Mouse (Mus musculus) gastrocnemius, postnatal 14 days (tissue): ENCODE results near the gene Kif26b. TPM values are rescaled to one million over a fixed set of nuclear protein-coding genes. Genes with fewer than 3 reads are reported as not detected.

Experiments used
- DNase-seq: peaks from one replicate; pipeline ENCODE4 v3.0.0; 2021; ENCODE audit warnings: mixed read lengths
- intact Hi-C: fragments of 180-260 bp; cut with DNase I; formaldehyde crosslinking; loops from one replicate; pipeline ENCODE4 v1.15.1; 2025; ENCODE audit warnings: low total_unique reads
- total RNA-seq, 2 experiments: library from RNA; stranded (reverse); gene quantifications; 2 replicates each; pipeline ENCODE4 v1.2.3; 2021

Kif26b gene
- total RNA-seq, 2 experiments from 2014 or later, result 1.1 to 1.2 TPM

GRCm38 (mm10) chr1:178855974-178856373 lies 327.0 kb downstream of the Kif26b start:
- intact Hi-C loops, result no loop called here
- no peak for DNase-seq

- intact Hi-C loops, result no loop called here
- DNase-seq, result no peak
Measured at GRCm38 (mm10) chr1:178860671-178861391, 331.9 kb downstream of the Kif26b start.

DNA sequence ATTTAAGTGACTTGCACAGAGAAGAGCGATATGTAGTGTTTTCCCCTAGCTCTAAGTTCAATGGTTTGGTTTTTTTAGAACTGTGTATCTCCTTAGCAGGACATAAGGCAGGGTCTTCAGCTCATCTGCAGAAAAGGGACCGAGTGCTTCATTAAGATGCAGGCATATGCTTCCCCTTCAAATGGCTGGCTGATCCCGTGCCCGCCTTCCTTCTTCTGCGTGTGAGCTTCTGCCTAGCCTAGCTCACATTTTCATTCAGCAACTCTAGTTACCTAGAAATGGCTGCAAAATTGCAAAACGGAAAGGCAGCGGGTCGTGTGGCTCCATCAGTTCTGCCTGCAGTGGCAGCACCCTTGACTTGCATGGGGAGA lies 332.5 kb downstream of the Kif26b start:
- intact Hi-C loops, result no loop called here
- DNase-seq, result no peak

- intact Hi-C loops, result no loop called here
- no peak for DNase-seq
Measured at GRCm38 (mm10) chr1:178863756-178864155, 334.8 kb downstream of the Kif26b start.

GRCm38 (mm10) chr1:178864297-178864696 lies 335.4 kb downstream of the Kif26b start:
- DNase-seq, result no peak
- intact Hi-C loops, result no loop called here

DNA sequence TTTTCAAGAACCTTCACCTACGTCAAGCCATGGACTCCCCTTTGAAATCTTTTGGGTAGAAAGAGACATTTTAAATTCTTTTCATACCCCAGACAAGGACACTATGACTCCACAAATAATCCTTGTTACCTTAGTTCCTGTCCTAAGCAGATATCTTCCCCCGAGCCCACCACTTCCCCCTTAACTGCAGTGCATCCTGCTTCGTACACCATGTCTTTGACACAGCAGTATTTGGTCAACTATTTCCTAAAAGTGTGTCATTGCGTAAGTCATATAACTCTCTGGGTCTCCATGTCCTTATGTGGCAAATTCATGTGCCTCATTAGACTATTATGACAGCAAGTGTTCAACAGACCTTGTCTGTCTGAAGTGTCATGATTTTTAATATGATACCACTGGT lies 337.8 kb downstream of the Kif26b start:
- DNase-seq, result no peak
- intact Hi-C loops, result no loop called here

GRCm38 (mm10) chr1:178871055-178871454 lies 342.1 kb downstream of the Kif26b start:
- DNase-seq, result no peak
- intact Hi-C loops, result no loop called here

DNA sequence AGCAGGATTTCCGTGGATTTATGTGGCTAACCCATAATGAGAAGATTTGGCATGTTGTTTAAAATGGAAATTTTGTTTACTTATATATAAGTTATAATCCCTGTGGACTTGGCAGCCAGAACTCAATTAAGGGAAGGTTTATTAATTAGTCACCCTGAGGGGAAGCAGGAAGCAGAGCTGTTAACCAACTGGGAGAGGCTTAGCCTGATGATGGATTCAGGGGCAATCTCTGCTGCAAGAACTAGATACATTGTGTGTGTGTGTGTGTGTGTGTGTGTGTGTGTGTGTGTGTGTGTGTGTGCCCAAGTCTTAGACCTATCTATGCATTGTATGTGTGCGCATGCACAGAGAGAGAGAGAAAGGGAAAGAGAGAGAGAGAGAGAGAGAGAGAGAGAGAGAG lies 348.0 kb downstream of the Kif26b start:
- no peak for DNase-seq
- intact Hi-C loops, result no loop called here

DNA sequence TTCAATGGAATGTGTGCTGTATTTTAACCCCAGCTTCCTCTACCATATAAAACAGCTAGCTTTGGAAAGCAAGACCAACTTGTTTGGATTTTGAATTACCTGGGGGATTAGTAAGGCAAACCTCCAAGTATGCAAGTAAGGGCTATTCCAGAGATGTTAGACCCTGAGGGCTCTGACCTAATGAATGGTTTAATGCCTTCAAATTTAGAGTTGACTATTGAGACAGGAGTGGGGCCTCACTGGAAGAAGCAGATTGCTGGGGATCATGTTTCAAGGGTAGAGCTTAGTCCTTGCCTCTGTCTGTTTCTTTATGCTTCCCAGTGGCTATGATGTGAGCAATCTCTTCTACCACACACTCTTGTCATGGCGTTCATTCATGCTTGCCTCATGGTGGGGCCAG lies 349.8 kb downstream of the Kif26b start:
- no peak for DNase-seq
- intact Hi-C loops, result no loop called here

DNA sequence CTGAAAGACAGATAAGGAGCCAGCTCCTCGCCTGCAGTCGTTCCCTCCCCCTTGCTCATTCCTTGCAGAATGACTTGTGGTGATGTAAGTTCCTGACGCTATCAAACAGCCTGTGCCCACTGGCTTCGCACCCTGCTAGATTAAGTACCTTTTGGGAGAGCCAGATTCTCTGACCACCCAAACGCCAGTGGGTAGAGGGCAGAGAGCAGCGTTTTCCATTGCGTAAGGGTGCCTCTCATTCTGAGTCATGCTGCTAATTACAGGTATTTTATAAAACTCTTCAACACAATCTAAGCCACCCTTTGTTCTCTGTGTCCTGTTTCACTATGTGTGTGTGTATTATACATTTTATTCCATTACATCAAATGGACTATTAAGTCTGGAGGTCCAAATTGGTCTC lies 352.0 kb downstream of the Kif26b start:
- intact Hi-C loops, result no loop called here

DNA sequence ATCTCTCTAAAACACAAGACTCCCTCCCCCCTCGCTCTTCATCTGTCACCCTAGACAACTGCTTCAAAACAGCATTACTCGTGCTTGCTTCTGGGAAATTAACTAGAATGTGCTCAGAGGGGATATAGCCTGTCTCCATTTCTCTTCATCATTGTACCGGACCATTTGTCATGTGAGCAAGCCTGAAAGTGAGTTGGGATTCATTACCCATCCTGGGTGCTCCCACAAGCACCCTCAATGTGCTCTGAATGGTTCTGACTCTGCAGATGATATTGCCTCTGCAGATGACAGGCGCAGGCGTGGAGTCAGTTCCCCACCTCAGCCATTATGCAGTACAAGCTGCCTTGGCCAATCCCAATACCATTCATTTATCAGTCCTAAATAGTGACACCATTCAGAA lies 357.7 kb downstream of the Kif26b start:
- no peak for DNase-seq
- intact Hi-C loops, result no loop called here

More for the DNA sequence above, 352.0 kb downstream of the Kif26b start:
- no peak for DNase-seq

DNA sequence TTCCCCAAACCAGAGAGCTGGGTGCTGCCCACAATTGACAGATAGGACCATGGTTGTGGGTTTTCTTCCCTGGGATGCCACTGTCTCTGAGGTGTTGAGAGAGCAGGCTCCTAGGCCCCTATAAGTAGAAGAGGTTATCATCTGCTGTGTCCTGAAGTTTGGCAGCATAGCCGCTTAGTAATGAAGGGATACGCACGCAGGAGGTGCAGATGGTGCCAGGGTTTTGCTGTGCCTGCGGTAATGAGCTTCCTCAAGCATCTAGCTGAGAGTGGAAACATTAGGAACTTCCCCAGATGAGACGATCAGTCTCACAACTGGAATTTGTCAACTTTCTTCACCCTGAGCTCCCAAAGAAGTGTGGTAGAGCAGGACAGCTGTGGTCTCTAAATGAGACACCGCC lies 363.5 kb downstream of the Kif26b start:
- DNase-seq, result no peak

DNA sequence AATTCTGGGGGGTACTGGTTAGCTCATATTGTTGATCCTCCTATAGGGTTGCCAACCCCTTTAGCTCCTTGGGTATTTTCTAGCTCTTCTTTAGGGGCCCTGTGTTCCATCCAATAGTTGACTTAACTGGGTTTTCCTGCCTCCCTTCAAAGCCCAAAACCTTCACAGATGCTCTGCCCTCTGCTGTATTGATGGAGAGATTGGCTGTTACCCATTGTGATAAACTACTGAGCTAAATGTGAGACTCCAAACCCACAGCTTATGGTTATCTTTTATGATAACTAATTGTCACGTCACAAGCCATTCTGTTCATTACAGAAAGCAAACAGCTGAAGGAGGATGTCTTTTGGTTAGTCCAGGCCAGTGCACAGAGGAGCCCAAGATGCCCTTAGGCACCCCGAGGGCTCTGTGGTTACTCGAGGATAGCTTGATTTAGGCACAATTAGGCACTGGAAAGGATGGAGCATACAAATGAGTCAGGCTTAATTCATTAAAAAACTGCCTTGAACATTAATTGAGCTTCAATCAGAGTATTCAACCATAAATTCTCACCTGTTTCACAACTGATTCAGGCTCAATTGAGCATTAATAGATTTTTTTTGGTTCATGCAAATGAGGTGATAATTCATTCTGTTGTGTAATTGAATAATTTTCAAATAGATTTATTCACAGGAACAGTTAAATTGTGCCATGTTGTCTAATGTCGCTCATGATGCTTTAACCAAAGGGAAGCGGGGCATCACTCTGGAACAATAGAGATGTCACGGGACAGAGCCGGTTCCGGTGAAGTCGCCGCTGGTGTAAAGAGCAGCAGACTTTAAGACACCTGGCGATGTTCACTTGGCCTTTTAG lies 364.5 kb downstream of the Kif26b start:
- intact Hi-C loops, result no loop called here
- no peak for DNase-seq

More for the DNA sequence above, 363.5 kb downstream of the Kif26b start:
- intact Hi-C loops, result no loop called here

DNA sequence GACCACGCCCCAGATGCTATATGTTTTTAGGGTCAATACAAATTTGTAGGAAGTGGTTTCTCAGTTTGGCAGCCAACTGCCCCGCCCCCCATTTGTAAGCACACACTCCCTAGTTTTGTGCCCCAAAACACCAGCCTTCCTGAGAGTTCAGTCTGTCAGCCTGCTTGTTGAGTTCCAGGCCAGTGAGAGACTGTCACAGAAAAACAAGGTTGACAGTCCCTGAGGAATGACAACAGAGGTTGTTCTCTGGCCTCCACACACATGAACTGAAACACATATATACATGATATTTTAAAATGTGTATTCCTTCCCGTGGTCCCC lies 365.1 kb downstream of the Kif26b start:
- DNase-seq, result no peak
- intact Hi-C loops, result no loop called here

DNA sequence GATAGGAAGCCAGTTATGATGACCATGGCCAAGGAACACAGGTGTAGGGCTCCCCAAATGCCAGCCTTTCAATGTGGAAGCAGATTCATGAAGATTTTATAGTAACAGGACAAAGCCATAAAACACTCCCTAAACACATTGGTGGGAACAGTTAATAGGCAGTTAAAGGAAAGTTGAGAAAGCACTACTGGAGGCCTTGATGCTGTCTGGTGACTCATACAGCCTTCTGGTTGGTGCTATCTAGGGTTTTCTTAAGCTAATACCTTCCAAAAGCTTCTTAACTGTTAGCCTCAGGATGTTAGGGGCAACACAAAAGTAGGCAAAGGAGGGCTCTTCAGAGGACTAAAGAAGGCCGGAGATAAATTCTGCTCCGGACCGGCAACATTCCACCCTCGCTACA lies 366.7 kb downstream of the Kif26b start:
- intact Hi-C loops, result no loop called here
- DNase-seq, result no peak

- no peak for DNase-seq
- intact Hi-C loops, result no loop called here
Measured at GRCm38 (mm10) chr1:178910951-178911350, 382.0 kb downstream of the Kif26b start.

DNA sequence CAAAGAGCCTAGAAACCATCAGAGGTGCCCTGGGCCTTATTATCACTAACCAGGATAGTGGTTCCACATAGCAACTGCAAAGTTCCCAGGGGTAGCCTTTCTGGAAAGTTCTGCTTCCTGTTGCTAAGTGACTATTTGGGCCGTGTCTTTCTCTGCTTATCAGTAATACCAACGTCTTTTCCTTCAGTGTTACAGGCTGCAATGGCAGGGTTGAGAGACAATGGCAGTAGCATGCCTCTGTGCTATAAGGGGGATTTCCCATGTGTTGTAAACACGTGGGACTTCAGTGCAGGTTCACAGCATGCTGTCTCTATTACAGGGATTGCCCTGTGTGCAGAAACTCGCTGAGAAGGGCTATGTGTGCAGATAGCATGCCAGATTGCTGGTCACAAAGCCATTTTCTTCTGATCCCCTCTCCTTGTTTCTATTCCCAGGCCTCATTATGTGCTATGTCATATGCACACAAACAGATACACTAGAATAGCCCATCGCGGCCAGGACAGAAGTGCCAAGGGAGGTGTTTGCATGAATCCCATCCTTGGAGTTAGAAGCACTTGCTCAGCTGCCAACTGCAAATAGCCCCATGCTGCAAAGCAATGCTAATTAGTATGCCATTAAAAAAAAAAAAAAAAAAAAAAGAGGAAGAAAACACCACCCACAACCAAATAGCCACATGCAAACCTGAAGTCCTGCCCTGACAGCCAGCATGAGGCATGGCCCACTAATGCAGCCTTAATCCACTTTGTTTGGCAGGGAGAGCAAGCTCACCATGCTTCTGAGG lies 384.2 kb downstream of the Kif26b start:
- DNase-seq, result no peak
- intact Hi-C loops, result no loop called here

GRCm38 (mm10) chr1:178915056-178915455 lies 386.1 kb downstream of the Kif26b start:
- DNase-seq, result no peak
- intact Hi-C loops, result no loop called here

DNA sequence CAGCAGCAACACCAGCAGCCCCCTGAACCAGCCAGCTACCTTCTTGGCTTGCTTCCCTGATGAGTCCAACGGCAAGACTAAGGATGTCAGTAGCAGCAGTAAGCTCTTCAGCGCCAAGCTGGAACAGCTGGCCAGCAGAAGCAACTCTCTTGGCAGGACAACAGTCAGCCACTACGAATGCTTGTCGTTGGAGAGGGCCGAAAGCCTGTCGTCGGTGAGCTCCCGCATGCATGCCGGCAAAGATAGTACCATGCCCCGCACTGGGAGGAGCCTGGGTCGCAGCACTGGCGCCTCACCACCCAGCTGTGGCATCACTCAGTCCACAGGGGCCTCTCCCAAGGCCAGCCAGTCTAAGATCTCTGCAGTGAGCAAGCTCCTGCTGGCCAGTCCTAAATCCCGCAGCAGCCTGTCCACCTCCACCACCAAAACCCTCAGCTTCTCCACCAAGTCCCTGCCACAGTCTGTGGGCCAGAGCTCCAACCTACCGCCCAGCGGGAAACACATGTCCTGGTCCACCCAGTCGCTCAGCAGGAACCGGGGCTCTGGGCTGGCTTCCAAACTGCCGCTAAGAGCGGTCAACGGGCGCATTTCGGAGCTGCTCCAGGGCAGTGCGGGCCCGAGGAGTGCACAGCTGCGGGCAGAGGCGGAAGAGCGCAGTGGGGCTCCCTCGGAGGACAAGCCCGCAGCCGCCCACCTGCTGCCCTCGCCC lies 388.4 kb downstream of the Kif26b start:
- DNase-seq, result no peak
- intact Hi-C loops, result no loop called here
